Mouse (Mus musculus): ENCODE data around the gene Bcar3.

Bcar3 gene

GRCm38 (mm10) chr3:122512725-122513375, 218.9 kb downstream of the Bcar3 start:
- no peak for DNase-seq (ENCODE audit: low spot score in 2 of 2)

DNA sequence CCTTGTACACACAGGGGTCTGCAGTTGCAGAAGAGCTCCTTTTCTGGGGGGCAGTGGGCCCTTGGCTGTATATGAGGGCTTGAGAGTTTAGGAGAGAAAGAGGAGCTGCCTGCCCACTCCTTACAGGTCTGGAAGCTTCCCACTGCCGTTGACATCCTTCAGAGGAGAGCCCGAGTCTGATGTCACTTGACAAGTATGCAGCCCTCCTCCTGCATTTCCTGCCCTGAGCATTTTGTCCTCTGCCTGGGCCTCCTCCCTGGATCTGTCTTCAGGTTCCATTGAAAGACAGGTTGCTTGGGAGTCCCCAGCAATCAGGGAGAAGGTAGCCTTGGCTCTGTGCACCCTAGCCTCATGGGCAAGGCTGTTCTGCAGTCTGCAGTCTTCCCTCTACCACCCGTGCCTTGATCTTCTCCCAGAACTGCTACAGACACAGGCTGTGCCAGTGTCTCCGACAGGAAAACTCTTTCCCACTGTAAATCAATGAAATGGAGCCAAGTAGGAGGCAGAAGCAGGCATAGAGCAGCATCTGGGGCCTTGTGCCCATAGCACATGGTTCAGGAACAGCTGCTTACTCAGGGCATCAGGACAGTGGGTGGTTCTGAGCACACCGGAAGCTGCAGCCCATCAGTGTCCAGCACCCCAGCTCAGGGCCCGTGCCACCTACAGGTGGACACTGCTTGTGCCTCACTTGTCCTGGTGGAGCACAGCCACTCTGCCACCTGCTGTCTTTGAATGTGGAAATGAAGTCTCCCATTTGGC, 221.8 kb downstream of the Bcar3 start:
- DNase-seq (ENCODE audit: low spot score in 2 of 2) = peak in 1 of 2 experiments; percentile 34

GRCm38 (mm10) chr3:122516327-122516695, 222.4 kb downstream of the Bcar3 start:
- peak in 1 of 2 experiments; percentile 46 for DNase-seq (ENCODE audit: low spot score in 2 of 2)

DNA sequence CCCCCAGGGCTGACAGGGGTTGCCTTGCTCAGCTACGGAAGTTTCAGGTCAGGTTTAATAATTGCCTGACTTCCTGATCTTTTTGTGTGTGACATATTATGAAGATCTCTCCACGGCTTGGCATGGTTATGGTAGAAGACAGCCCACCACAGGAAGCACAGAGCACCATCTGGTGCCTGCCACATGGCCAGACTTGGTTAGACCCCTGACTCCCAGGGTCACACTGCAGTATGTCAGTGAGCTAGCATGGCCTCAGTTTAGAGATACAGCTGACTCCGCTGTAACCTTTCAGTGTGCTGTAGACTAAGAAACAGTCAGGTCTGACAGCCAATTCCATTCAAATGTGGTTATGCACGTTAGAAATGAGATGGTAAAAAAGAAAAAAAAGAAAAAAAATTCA, 223.8 kb downstream of the Bcar3 start:
- DNase-seq (ENCODE audit: low spot score in 2 of 2) = no peak

DNA sequence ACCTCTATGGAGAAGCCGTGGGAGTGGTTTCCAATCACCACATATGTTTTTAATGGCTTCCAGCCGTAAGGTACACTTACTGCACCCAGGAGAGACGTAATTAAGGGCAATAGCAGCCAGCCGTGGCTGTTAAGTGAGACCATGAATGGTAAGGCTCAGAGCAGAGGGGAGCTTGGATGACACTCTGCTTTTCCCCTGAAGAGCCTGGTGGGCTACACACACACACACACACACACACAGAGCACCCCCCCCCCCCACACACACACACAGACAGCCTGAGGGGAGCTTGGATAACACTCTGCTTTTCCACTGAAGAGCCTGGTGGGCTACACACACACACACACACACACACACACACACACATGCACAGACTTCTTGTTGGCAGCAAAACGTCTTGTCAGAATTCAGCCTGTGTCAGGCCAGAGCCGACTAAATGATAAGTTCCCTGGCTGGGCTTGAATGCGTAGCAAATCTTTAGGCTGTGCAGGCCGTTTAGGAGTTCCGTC, 224.3 kb downstream of the Bcar3 start:
- peak in 1 of 2 experiments; percentile 49 for DNase-seq (ENCODE audit: low spot score in 2 of 2)

GRCm38 (mm10) chr3:122519082-122519481, 225.1 kb downstream of the Bcar3 start:
- DNase-seq (ENCODE audit: low spot score in 2 of 2) = peak in 1 of 2 experiments; percentile 39

- no peak for DNase-seq (ENCODE audit: low spot score in 2 of 2)
Measured at GRCm38 (mm10) chr3:122520365-122520764, 226.4 kb downstream of the Bcar3 start.

DNA sequence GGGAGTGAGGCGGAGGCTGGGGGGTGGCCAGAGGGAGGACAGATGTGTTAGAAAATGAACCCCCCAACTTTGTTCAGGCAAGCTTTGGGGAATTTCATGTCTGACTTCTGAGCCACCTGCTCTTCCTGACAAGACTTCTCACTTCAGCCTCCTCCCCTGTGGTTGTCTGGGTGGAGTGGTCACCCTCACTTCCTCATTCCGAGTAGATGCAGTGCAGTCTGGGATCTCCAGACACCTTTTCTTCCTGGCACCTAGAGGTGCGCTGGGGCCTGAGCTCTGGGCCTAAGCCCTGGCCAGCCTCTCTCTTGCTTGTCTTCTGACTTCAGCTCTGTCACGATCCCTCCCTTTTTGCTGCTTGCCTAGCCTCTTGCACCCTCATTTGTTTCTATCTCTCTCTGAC, 226.9 kb downstream of the Bcar3 start:
- no peak for DNase-seq (ENCODE audit: low spot score in 2 of 2)

- DNase-seq (ENCODE audit: low spot score in 2 of 2) = no peak
Measured at GRCm38 (mm10) chr3:122521294-122521693, 227.4 kb downstream of the Bcar3 start.

DNA sequence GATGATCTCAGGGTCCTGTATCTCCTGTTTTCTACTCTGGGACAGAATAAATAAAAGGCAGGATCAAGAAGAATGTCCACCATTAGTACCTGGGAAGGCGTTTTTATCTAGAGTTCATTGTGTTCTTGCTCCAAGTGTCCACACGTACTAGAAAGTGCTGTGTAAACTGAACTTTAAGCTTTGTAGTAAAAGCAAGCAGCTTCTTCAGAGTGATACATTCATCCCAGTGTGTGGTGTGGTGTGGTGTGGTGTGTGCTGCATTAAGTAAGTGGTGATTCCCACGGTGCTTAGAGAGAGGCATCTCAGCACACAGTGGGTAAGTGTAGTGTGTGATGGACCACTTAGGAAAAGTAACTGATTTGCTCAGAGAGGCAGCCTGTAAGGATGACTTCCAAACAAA, 234.5 kb downstream of the Bcar3 start:
- DNase-seq (ENCODE audit: low spot score in 2 of 2) = peak in 1 of 2 experiments; percentile 15

GRCm38 (mm10) chr3:122535938-122536703, 242.2 kb downstream of the Bcar3 start:
- DNase-seq (ENCODE audit: low spot score in 2 of 2) = no peak

DNA sequence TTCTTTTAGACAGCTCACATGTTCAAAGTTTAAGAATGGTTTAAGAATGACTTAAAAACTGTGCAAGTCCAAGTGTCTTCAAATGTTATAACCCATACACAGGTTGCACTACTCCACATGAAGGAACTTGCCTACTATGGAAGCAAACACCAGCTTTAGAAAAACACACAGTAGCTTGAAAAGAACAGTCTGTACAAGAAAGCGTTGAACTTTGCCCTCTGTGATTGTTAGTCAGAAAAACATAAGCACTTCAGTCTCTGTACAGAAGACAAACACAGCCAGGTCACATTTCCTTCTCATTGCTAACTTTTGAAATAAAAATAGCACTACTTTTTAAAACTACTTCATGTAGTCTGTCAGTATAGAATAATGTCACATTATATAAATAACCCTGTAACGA, 244.9 kb downstream of the Bcar3 start:
- no peak for DNase-seq (ENCODE audit: low spot score in 2 of 2)

- DNase-seq (ENCODE audit: low spot score in 2 of 2) = no peak
Measured at GRCm38 (mm10) chr3:122539961-122540690, 246.2 kb downstream of the Bcar3 start.

GRCm38 (mm10) chr3:122540918-122541317, 247.0 kb downstream of the Bcar3 start:
- no peak for DNase-seq (ENCODE audit: low spot score in 2 of 2)

DNA sequence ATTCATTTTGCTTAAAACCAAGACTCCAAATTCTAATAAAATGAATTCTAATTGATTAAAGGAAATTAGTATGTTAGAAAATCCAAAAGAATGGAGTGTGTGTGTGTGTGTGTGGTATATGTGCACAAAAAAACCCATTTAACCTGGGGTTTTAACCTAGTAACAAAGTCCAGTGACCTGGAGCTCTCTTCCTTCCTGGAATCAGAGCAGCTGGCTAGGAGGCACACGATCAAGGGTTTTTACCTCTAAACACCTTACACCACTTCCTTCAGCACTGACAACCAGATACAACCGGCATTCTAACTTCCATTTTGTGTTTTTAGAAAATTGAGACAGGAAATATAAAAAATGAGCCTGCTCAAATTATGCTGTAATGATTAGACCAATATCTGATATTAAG, 251.4 kb downstream of the Bcar3 start:
- no peak for DNase-seq (ENCODE audit: low spot score in 2 of 2)

DNA sequence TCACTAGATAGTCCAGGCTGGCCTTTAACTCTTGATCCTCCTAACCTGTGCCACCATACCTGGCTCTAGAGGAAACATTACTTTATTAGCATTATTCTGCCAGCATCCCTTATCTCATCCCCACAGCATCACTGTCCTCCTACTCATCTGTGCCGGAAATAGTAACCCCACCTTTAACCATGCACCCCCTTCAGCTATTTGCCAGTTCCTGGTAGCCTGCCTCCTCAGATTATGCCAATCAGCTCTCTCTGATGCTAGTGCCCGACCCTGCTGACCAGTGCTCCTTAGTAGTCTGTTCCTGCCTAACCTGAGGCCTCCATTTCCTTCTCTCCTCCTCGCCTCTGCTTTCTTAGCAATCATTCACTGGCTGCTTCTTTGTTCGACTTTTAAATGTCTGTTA, 253.5 kb downstream of the Bcar3 start:
- DNase-seq (ENCODE audit: low spot score in 2 of 2) = no peak

GRCm38 (mm10) chr3:122551174-122551573, 257.2 kb downstream of the Bcar3 start:
- DNase-seq (ENCODE audit: low spot score in 2 of 2) = no peak

DNA sequence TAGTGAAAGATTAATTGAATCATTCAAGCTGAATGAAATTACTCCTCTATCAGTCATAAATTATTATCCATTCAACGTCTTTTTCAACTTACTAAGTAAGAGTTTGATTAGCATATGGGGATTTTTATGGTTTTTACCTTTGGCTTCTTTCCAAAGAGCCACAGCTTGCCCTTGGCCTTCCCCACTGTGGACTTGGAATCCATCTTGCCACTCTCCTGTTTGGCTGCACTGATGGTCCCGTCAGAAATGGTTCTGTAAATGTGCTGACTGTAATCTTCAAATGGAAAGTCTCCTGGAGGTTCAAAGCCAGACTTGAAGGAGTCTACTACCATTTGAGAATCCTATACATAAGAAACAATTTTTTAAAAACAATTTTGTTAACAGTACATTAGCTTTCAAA, 263.8 kb downstream of the Bcar3 start:
- no peak for DNase-seq (ENCODE audit: low spot score in 2 of 2)

- DNase-seq (ENCODE audit: low spot score in 2 of 2) = no peak
Measured at GRCm38 (mm10) chr3:122565285-122565684, 271.3 kb downstream of the Bcar3 start.

- no peak for DNase-seq (ENCODE audit: low spot score in 2 of 2)
Measured at GRCm38 (mm10) chr3:122566112-122566511, 272.2 kb downstream of the Bcar3 start.

- no peak for DNase-seq (ENCODE audit: low spot score in 2 of 2)
Measured at GRCm38 (mm10) chr3:122566549-122566948, 272.6 kb downstream of the Bcar3 start.

Measured in right cerebral cortex, postnatal 10 days (tissue).